Mouse (Mus musculus) testis, adult 2 months (tissue): ENCODE results near the gene Cfap54.

ENCODE experiments used
- CTCF ChIP-seq: fragments of 200-500 bp; IDR thresholded peaks from 2 replicates; pipeline ENCODE4 v1.5.1; 2012; ENCODE audit warnings: low read depth, mild to moderate bottlenecking, inconsistent platforms, low read length, moderate library complexity; ENCODE audit not compliant: control insufficient read depth, insufficient read depth, insufficient replicate concordance
- POLR2A ChIP-seq: fragments of 200-500 bp; IDR thresholded peaks from 2 replicates; pipeline ENCODE4 v1.6.1; 2012; ENCODE audit warnings: low read depth, mild to moderate bottlenecking, inconsistent platforms, low read length, moderate library complexity; ENCODE audit not compliant: control insufficient read depth

GRCm38 (mm10) chr10:92790247-92790646 lies 291.2 kb downstream of the Cfap54 start:
- TF ChIP-seq CTCF (no peak), POLR2A (no peak)
